Mouse (Mus musculus): ENCODE results near the gene Pld5. TPM values are rescaled to one million over a fixed set of nuclear protein-coding genes. Genes with fewer than 3 reads are reported as not detected.

Pld5 gene
- polyA plus RNA-seq (2016; fragmentation: Nextera tagmentation; extraction: Ambion mirVana): 2.3 and 3.2 TPM in 2 replicates

DNA sequence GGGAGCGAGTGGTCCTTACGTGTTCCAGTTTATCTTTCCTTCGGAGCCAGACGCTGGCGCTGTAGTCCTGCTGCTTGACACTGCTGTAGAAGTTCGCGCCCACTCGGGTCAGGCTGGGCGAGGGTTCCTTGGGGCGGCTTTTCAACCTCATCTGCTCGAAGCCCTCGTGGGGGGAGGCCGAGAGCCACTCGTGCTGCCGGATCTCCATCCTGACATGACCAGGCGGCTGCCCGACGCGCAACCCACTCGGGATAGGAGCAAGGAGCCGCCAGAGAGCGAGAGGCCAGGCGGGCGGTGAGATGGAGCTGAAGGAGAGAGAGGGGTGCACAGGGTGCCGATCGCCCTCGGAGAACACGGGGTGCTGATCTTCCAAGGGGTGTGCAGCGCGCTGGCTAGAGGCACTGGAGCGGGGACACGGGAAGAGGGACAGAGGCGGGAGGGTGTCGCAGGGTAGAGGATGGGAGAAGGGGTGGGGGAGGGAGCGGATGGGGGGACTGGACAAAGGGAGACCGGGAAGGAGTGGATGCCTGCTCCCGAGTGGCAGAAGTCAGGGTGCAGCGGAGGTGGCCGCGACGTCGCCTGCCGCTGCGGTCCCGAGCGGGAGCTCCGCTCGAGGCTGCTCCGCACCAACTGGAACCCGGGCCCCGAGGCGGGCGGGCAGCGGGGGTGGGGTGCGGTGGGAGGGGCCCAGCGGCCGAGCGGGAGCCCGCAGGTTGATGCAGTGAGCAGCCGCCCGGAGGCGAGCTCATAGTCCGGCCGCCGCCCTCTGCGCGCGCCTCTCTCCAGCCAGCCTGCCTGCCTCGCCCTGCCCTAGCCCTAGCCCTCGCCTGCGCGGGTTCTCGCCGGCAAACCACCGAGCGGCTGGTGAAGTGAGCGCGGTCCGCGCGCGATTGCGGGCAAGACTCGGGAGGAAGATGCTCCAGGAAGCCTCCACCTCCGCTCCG lies at the start of gene Pld5:
TSS of gene Pld5 (minus strand) at position 646 of the 944 bp plus-strand sequence.
- ATAC-seq (ENCODE audit: low FRiP score, low read depth): peak; percentile 93
- Histone ChIP-seq H3K9me3 (no peaks in the 10 kb centered on the region), H3K4me2 (replicated peaks) (peak within 1 kb of the TSS; percentile 86), H3K4me3 (peak within 1 kb of the TSS; percentile 52), H3K27me3 (replicated peaks) (0 out of 2 replicates have a peak, but pooled peaks cover 2% of the 10 kb centered on the region), H3K4me1 (peaks cover 3% of the 10 kb centered on the region; the same call in 1 of the 2 replicates), H3K9ac (peak within 1 kb of the TSS; percentile 64), H3K36me3 (no peaks in the 10 kb centered on the region), H3K27ac (0 out of 2 replicates have a peak within 1 kb of the TSS, but pooled peaks have one; percentile 3)
- under 1% methylated on average over 85 of the region's 86 CpGs for WGBS

- ATAC-seq (ENCODE audit: low FRiP score, low read depth): no peak
- Histone ChIP-seq H3K4me3 (no peak overlapping the region), H3K27ac (no peak overlapping the region), H3K4me2 (replicated peaks) (no peak overlapping the region), H3K36me3 (no peaks in the 10 kb centered on the region), H3K4me1 (peaks cover 4% of the 10 kb centered on the region; the same call in 1 of the 2 replicates), H3K9me3 (no peaks in the 10 kb centered on the region), H3K9ac (no peak overlapping the region), H3K27me3 (replicated peaks) (no peaks in the 10 kb centered on the region)
- WGBS: 83% methylated on average over 2 of the region's 2 CpGs
Observed at GRCm38 (mm10) chr1:176315063-176315462, 40.0 kb upstream of the Pld5 start.

GRCm38 (mm10) chr1:176310174-176310573 lies 35.1 kb upstream of the Pld5 start:
- peaks cover 4% of the 10 kb centered on the region; the same call in 1 of the 2 replicates for H3K4me1 ChIP-seq
- no peaks in the 10 kb centered on the region for H3K36me3 ChIP-seq
- H3K9ac ChIP-seq: no peak overlapping the region
- no peak for ATAC-seq (ENCODE audit: low FRiP score, low read depth)
- no peak overlapping the region for H3K27ac ChIP-seq
- no peaks in the 10 kb centered on the region for H3K27me3 ChIP-seq (replicated peaks)
- WGBS: 20% methylated on average over 3 of the region's 3 CpGs
- no peaks in the 10 kb centered on the region for H3K9me3 ChIP-seq
- no peak overlapping the region for H3K4me3 ChIP-seq
- no peak overlapping the region for H3K4me2 ChIP-seq (replicated peaks)

DNA sequence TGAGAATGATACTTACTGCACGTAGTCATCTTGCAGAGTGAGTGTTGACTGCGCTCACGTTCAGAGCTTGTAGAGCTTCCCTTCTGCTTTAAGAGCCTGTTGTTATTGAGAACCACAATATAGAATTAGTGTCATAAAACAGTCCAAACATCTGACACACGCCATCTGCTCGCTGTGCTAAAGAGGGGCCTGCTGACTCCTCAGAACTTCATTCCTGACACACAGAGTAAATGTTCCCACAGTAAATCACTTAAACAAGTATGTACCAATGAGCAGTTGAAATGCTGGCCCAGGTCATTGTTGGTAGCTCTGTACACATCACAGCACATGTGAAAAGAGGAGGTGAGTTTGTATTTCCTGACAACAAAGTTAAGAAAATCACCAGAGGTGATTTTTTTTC lies 14.3 kb upstream of the Pld5 start:
- no peak overlapping the region for H3K27ac ChIP-seq
- no peaks in the 10 kb centered on the region for H3K9me3 ChIP-seq
- no peak overlapping the region for H3K4me2 ChIP-seq (replicated peaks)
- ATAC-seq (ENCODE audit: low FRiP score, low read depth): no peak
- H3K4me3 ChIP-seq: no peak overlapping the region
- no peaks in the 10 kb centered on the region for H3K27me3 ChIP-seq (replicated peaks)
- 46% methylated on average over 5 of the region's 5 CpGs for WGBS
- no peak overlapping the region for H3K9ac ChIP-seq
- no peaks in the 10 kb centered on the region for H3K36me3 ChIP-seq
- H3K4me1 ChIP-seq: no peaks in the 10 kb centered on the region

- WGBS: 9% methylated on average over 11 of the region's 11 CpGs
- no peak overlapping the region for H3K27ac ChIP-seq
- ATAC-seq (ENCODE audit: low FRiP score, low read depth): no peak; the same call in 1 of the 2 replicates
Observed at GRCm38 (mm10) chr1:176275611-176275980, 484 bp upstream of the Pld5 start.

GRCm38 (mm10) chr1:176248717-176249030 lies 26.4 kb downstream of the Pld5 start:
- ATAC-seq (ENCODE audit: low FRiP score, low read depth): no peak
- Histone ChIP-seq H3K4me3 (no peak overlapping the region), H3K27ac (no peak overlapping the region), H3K4me1 (no peaks in the 10 kb centered on the region), H3K4me2 (replicated peaks) (no peak overlapping the region), H3K27me3 (replicated peaks) (no peaks in the 10 kb centered on the region), H3K9ac (no peak overlapping the region), H3K9me3 (no peaks in the 10 kb centered on the region), H3K36me3 (no peaks in the 10 kb centered on the region)
- WGBS: 51% methylated on average over 5 of the region's 5 CpGs

More at GRCm38 (mm10) chr1:176275611-176275980, 484 bp upstream of the Pld5 start:
- H3K27me3 ChIP-seq (replicated peaks): 0 out of 2 replicates have a peak, but pooled peaks cover 2% of the 10 kb centered on the region
- no peaks in the 10 kb centered on the region for H3K36me3 ChIP-seq
- H3K9me3 ChIP-seq: no peaks in the 10 kb centered on the region
- H3K9ac ChIP-seq: peak overlapping the region; percentile 64
- H3K4me2 ChIP-seq (replicated peaks): peak overlapping the region; percentile 86
- H3K4me1 ChIP-seq: peaks cover 3% of the 10 kb centered on the region; the same call in 1 of the 2 replicates
- peak overlapping the region; percentile 52 for H3K4me3 ChIP-seq

DNA sequence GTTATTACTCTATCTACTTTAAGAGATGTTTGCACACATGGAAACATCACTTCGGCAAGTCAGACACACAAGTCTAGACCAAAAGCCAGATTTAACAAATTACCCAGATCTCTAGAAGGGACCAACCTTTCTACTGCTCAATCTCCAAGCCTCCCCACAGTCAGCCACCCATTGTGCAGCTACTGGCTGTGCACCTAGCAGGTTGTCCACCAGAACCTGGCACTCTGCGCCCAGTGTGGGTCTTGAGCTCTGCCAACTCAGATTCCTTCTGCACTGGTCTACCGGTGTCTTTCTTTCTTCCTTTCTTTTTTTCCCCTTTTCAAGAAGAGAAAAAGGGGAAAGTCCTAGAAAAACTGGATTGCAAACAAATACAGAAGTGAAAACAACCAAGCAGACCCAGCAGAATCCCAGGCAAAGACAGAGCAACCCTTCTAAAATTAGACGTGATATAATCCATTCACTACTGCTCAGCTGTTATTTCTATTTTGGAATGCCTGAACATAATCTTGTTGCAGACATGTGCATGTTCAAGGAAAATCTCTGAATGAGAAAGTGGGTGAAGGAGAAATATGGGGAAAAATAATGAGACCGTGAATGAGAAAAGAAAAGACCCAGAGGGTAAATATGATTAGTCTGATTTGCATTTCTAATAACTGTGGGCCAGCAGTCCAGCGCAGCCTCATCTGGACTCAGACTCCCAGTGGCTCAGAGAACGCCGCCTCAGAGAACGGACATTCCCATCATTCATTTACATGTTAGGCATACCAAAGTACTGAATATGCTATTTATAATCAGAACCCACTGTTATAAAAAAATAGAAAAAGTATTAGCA lies 27.0 kb downstream of the Pld5 start:
- no peak for ATAC-seq (ENCODE audit: low FRiP score, low read depth)
- Histone ChIP-seq H3K9me3 (no peaks in the 10 kb centered on the region), H3K4me3 (no peak overlapping the region), H3K4me2 (replicated peaks) (no peak overlapping the region), H3K27ac (no peak overlapping the region), H3K36me3 (no peaks in the 10 kb centered on the region), H3K4me1 (no peaks in the 10 kb centered on the region), H3K27me3 (replicated peaks) (no peaks in the 10 kb centered on the region), H3K9ac (no peak overlapping the region)
- 73% methylated on average over 9 of the region's 9 CpGs for WGBS

DNA sequence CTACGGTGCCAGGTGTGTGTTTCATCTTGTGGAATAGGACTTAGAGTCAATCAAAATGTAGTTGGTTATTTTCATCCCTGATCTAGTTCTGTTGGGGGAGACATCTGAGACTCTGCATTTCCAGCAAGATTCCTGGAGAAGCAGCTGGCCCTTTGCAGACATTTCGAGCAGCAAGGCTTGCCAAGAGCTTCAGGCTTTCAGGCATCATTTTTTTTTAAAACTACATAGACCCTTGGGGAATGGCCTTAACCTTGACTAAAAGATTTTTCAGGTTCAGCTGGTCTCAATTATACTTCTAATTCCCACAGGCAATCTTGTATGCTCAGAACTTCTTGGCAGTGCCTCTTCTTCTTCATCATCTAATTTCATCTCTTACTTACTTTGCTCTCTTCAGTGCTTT lies 35.9 kb downstream of the Pld5 start:
- no peak overlapping the region for H3K4me3 ChIP-seq

GRCm38 (mm10) chr1:176223794-176224193 lies 51.3 kb downstream of the Pld5 start:
- no peaks in the 10 kb centered on the region; the same call in 1 of the 2 replicates for H3K4me1 ChIP-seq
- WGBS: 82% methylated on average over 10 of the region's 10 CpGs
- H3K4me2 ChIP-seq (replicated peaks): no peak overlapping the region
- no peak for ATAC-seq (ENCODE audit: low FRiP score, low read depth)
- no peak overlapping the region for H3K27ac ChIP-seq
- no peaks in the 10 kb centered on the region for H3K36me3 ChIP-seq
- H3K27me3 ChIP-seq (replicated peaks): no peaks in the 10 kb centered on the region
- H3K9me3 ChIP-seq: no peaks in the 10 kb centered on the region
- H3K4me3 ChIP-seq: no peak overlapping the region
- no peak overlapping the region for H3K9ac ChIP-seq

More for the DNA sequence above, 35.9 kb downstream of the Pld5 start:
- H3K27ac ChIP-seq: no peak overlapping the region
- no peak for ATAC-seq (ENCODE audit: low FRiP score, low read depth)
- H3K36me3 ChIP-seq: no peaks in the 10 kb centered on the region
- H3K9me3 ChIP-seq: no peaks in the 10 kb centered on the region
- no peak overlapping the region for H3K4me2 ChIP-seq (replicated peaks)
- no peaks in the 10 kb centered on the region for H3K4me1 ChIP-seq
- 90% methylated on average over 2 of the region's 2 CpGs for WGBS
- no peaks in the 10 kb centered on the region for H3K27me3 ChIP-seq (replicated peaks)
- no peak overlapping the region for H3K9ac ChIP-seq

GRCm38 (mm10) chr1:176223196-176223595 lies 51.9 kb downstream of the Pld5 start:
- Histone ChIP-seq H3K36me3 (no peaks in the 10 kb centered on the region), H3K4me3 (no peak overlapping the region), H3K9me3 (no peaks in the 10 kb centered on the region), H3K4me2 (replicated peaks) (no peak overlapping the region), H3K4me1 (no peaks in the 10 kb centered on the region; the same call in 1 of the 2 replicates), H3K27ac (no peak overlapping the region), H3K27me3 (replicated peaks) (no peaks in the 10 kb centered on the region), H3K9ac (no peak overlapping the region)
- peak; percentile 81 for ATAC-seq (ENCODE audit: low FRiP score, low read depth)
- WGBS: 7% methylated on average over 12 of the region's 12 CpGs

DNA sequence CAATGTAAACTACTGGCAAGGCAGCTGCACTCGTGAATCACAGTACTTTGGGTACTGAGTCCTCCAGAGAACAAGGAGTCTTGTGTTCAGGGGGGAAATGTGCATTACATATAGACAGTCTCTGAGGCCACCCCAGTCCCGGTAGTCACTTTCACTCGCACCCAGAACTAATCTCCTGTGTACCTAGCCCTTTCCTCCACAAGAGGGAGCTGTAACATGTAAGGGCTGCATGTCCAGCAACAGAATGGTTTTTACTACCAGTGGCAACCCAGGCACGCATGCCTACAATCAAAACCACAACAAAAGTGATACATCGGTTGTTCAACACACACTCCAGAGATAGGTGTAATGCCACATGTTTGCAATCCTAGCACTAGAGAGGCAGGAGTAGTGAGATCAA lies 56.9 kb downstream of the Pld5 start:
- WGBS: 87% methylated on average over 5 of the region's 5 CpGs
- Histone ChIP-seq H3K9ac (no peak overlapping the region), H3K9me3 (no peaks in the 10 kb centered on the region), H3K27ac (no peak overlapping the region), H3K4me3 (no peak overlapping the region), H3K27me3 (replicated peaks) (no peaks in the 10 kb centered on the region), H3K4me2 (replicated peaks) (no peak overlapping the region), H3K36me3 (no peaks in the 10 kb centered on the region), H3K4me1 (peaks cover 7% of the 10 kb centered on the region; the same call in 1 of the 2 replicates)
- ATAC-seq (ENCODE audit: low FRiP score, low read depth): no peak
